Mouse (Mus musculus) heart, postnatal 25 days (tissue): Measurements from ENCODE around the gene Gm21497. TPM values are rescaled to one million over a fixed set of nuclear protein-coding genes. Genes with fewer than 3 reads are reported as not detected.
"Not testable (repeated sequence)": the region's sequence is repeated elsewhere in the genome, so short reads cannot be mapped to it uniquely, and the experiment has no call there.

Source experiments
- DNase-seq: peaks from one replicate; pipeline ENCODE4 v3.0.0; 2022; ENCODE audit warnings: low spot score
- intact Hi-C: fragments of 180-260 bp; cut with DNase I; formaldehyde crosslinking; loops from one replicate; pipeline ENCODE4 v1.15.1; 2025
- total RNA-seq, 2 experiments: library from RNA; stranded (reverse); gene quantifications; 2 replicates each; pipeline ENCODE4 v1.2.3; 2021

Gene Gm21497
- not detected for total RNA-seq

- intact Hi-C loops = not testable (repeated sequence)
Measured at GRCm38 (mm10) chrY:61646446-61646845, at the start of gene Gm21497. Gene Gm21497 (plus strand): TSS chrY:61646746.

More at GRCm38 (mm10) chrY:61646446-61646845, at the start of gene Gm21497:
- not testable (repeated sequence) for DNase-seq
